Mouse (Mus musculus) embryonic facial prominence, embryonic 14.5 days (tissue): ENCODE results near the gene Stat2. TPM values are rescaled to one million over a fixed set of nuclear protein-coding genes. Genes with fewer than 3 reads are reported as not detected.
"Not testable (repeated sequence)": the region's sequence is repeated elsewhere in the genome, so short reads cannot be mapped to it uniquely, and the experiment has no call there.

Experiments used
- ATAC-seq: fragments of 200-750 bp; cut with Nextera tagmentation; 2 replicates; pipeline ENCODE4 v1.8.0; 2017; ENCODE audit warnings: low read depth, moderate number of reproducible peaks, moderate TSS enrichment
- DNase-seq: peaks from one replicate; pipeline ENCODE4 v3.0.0-alpha.2; 2015; ENCODE audit warnings: low spot score
- H3K27ac ChIP-seq: fragments of 300-500 bp; sonication (generic); replicated peaks from 2 replicates; pipeline ENCODE4 v1.5.1; 2014; ENCODE audit warnings: low read depth, mild to moderate bottlenecking, low read length, moderate library complexity
- H3K27me3 ChIP-seq: fragments of 300-500 bp; sonication (generic); replicated peaks from 2 replicates; pipeline ENCODE4 v1.6.1; 2014; ENCODE audit warnings: low read length; ENCODE audit not compliant: control insufficient read depth, insufficient read depth
- H3K36me3 ChIP-seq: fragments of 300-500 bp; sonication (generic); 2 replicates; pipeline ENCODE4 v1.6.1; 2014; ENCODE audit warnings: low read length, mixed read lengths; ENCODE audit not compliant: control insufficient read depth, insufficient read depth
- H3K4me1 ChIP-seq: fragments of 300-500 bp; sonication (generic); 2 replicates; pipeline ENCODE4 v1.6.1; 2014; ENCODE audit warnings: antibody characterized with exemption, low read length; ENCODE audit not compliant: control insufficient read depth, insufficient read depth
- H3K4me2 ChIP-seq: fragments of 300-500 bp; sonication (generic); 2 replicates; pipeline ENCODE4 v1.6.1; 2014; ENCODE audit warnings: low read depth, mild to moderate bottlenecking, low read length, moderate library complexity, mixed read lengths
- H3K4me3 ChIP-seq: fragments of 300-500 bp; sonication (generic); 2 replicates; pipeline ENCODE4 v1.5.1; 2014; ENCODE audit warnings: low read depth, mild to moderate bottlenecking, low read length
- H3K9ac ChIP-seq: fragments of 300-500 bp; sonication (generic); 2 replicates; pipeline ENCODE4 v1.6.1; 2014; ENCODE audit warnings: low read depth, mild to moderate bottlenecking, low read length, moderate library complexity, mixed read lengths
- H3K9me3 ChIP-seq: fragments of 300-500 bp; sonication (generic); 2 replicates; pipeline ENCODE4 v1.6.1; 2016; ENCODE audit warnings: low read length; ENCODE audit not compliant: control insufficient read depth
- WGBS: fragments of 180-500 bp; shearing (Covaris S2); extraction: QIAGEN DNeasy Blood & Tissue Kit; methylation state at CpG from one replicate; pipeline ENCODE4 v1.1.7; 2014; 5-methylcytosine and 5-hydroxymethylcytosine counted together
- polyA plus RNA-seq: library from polyadenylated mRNA; unstranded; fragments of >200 nt; fragmentation: Nextera tagmentation; extraction: Ambion mirVana; gene quantifications from 2 replicates; pipeline ENCODE4 v1.2.1, GENCODE M21; 2014

Gene Stat2
- polyA plus RNA-seq, 1 experiment from 2014 or later = 13.4 TPM

DNA sequence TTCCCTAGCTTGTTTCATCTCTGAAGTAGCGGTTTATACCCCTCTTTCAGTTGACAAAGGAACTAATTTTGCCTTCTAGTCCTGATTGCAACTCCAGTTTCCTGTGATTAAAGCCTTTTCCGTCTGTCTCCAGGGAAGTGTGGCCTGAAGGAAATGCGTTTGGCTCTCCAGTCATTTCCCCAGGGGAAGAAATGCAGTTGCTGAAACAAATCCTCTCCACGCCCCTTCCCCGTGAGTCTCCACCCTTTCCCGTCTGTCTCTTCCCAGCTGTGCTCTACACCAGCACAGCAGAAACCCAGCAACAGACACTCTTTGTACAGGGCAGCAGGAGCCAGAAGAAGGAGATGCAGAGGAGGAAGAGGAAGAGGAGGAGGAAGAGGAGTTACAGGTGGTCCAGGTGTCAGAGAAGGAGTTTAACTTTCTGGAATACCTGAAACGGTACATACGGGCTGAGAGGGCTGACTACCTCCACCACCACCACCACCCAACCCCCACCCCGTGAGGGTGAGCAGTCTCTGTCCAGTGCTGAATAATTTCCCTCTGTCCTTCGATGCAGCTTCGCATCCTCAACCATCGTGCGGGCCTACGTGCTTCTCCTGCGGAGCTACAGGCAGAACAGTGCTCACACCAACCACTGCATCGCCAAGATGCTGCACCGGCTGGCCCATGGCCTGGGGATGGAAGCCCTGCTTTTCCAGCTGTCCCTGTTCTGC is 23.2 kb upstream of the Stat2 start:
- Histone ChIP-seq H3K4me1 (no peaks in the 10 kb centered on the region), H3K27me3 (no peaks in the 10 kb centered on the region), H3K4me2 (0 out of 2 replicates have a peak overlapping the region, but pooled peaks have one; percentile 15), H3K27ac (peak overlapping the region; percentile 45), H3K36me3 (peaks cover 98% of the 10 kb centered on the region), H3K4me3 (no peak overlapping the region), H3K9me3 (no peaks in the 10 kb centered on the region), H3K9ac (no peak overlapping the region)
- ATAC-seq (peak; percentile 66; the same call in 1 of the 2 replicates), DNase-seq (peak; percentile 87)
- 66% methylated on average over 16 of the region's 17 CpGs for WGBS

DNA sequence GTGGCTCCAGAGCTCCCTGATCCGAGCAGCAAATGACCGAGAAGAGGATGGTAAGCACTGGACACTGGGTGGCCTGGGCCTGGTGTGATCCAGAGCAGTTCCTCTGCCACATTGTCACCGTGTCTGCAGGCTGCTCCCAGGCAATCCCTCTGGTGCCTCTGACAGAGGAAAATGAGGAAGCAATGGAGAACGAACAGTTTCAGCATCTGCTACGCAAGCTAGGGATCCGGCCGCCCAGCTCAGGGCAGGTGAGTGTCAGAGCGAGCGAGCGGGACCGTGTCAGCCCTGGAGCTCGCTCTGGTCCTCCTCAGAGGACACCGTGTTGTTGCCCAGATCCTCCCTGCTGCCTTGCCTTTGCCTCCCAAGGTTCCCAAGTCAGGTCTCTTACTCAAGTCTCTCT is 19.8 kb upstream of the Stat2 start:
- Histone ChIP-seq H3K4me2 (no peak overlapping the region), H3K4me1 (no peaks in the 10 kb centered on the region), H3K27ac (no peak overlapping the region), H3K9me3 (no peaks in the 10 kb centered on the region), H3K27me3 (no peaks in the 10 kb centered on the region), H3K36me3 (peaks cover 76% of the 10 kb centered on the region), H3K4me3 (no peak overlapping the region), H3K9ac (no peak overlapping the region)
- DNase-seq (no peak), ATAC-seq (no peak)
- WGBS = 96% methylated on average over 11 of the region's 13 CpGs

DNA sequence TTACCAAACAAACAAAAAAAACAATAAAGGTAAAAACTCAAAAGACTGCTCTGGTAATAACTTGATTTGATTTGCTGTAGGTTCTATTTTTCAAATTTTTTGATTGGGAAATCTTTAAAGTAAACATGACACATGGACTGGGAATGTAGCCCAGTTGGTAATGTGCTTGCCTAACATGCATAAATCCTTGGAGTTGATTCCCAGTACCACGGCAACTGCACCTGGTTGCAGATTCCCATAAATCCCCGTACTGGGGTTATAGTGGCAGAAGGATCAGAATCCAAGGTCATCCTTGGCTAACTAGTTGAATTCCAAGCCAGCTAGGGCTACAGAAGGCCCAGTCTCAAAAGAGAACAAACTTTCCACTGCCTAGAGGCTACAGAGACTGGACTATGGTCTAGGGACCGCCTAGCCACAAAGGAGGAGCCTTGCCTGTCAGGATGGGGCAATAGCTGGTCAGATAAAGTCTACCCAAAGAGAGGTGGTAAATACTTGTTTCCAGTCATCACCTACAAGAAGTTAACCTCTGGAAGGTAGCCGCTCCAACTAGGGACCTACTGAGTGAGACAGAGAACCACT is 16.6 kb upstream of the Stat2 start, which contains the start of gene Apon:
TSS of gene Apon (plus strand) at position 420 of the 579 bp plus-strand sequence.
- no peak within 1 kb of the TSS for H3K4me3 ChIP-seq
- no peak for ATAC-seq
- no peaks in the 10 kb centered on the region for H3K4me1 ChIP-seq
- H3K9ac ChIP-seq = no peak within 1 kb of the TSS
- H3K36me3 ChIP-seq = peaks cover 45% of the 10 kb centered on the region
- no peak for DNase-seq
- H3K4me2 ChIP-seq = no peak within 1 kb of the TSS
- 76% methylated on average over 4 of the region's 4 CpGs for WGBS
- no peaks in the 10 kb centered on the region for H3K27me3 ChIP-seq
- no peak within 1 kb of the TSS for H3K27ac ChIP-seq
- no peaks in the 10 kb centered on the region for H3K9me3 ChIP-seq

DNA sequence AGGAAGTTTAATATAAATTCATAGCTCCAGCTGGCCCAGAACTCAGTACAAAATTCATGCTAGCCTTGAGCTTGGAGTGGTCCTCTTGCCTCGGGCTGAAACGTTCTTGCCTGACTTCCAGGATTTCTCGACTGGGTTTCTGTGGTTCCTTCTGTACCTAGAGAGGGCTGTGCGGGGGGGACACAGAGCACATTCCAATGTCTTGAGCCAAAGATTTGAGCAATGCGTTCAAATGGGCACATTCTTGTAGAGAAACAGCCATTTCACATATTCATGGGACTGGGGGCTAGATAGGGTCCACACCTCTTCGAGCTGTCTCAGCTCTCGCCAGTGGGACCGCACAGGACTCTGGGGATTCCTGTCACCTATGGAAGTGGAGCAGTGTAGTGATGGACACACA is 14.4 kb upstream of the Stat2 start:
- Histone ChIP-seq H3K36me3 (peaks cover 23% of the 10 kb centered on the region), H3K27ac (no peak overlapping the region), H3K4me3 (no peak overlapping the region), H3K4me1 (no peaks in the 10 kb centered on the region), H3K9ac (no peak overlapping the region), H3K27me3 (no peaks in the 10 kb centered on the region), H3K4me2 (no peak overlapping the region), H3K9me3 (no peaks in the 10 kb centered on the region)
- DNase-seq (no peak), ATAC-seq (no peak)
- WGBS = 88% methylated on average over 8 of the region's 8 CpGs

DNA sequence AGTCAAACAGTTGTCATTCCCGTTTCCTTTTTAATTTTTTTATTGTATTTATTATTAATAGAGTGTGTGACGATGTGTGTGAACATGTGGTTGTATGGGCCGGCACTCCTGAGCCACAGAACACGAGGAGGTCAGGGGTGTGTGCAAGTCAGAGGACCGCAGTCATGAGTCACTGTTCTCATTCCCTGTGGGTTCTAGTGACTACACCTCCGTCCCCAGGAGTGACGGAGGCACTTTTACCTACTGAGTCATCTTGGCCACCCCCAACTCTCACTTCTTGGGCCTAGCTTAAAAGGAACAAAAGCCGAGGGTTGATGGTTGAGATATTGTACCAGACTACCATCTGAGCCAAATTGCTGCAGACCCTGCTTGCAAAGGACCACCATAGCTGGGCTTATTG is 14.0 kb upstream of the Stat2 start:
- DNase-seq = no peak
- Histone ChIP-seq H3K27me3 (no peaks in the 10 kb centered on the region), H3K4me3 (no peak overlapping the region), H3K9ac (no peak overlapping the region), H3K4me2 (no peak overlapping the region), H3K27ac (no peak overlapping the region), H3K9me3 (no peaks in the 10 kb centered on the region), H3K36me3 (peaks cover 19% of the 10 kb centered on the region), H3K4me1 (no peaks in the 10 kb centered on the region)
- no peak for ATAC-seq
- WGBS = 82% methylated on average over 8 of the region's 8 CpGs

DNA sequence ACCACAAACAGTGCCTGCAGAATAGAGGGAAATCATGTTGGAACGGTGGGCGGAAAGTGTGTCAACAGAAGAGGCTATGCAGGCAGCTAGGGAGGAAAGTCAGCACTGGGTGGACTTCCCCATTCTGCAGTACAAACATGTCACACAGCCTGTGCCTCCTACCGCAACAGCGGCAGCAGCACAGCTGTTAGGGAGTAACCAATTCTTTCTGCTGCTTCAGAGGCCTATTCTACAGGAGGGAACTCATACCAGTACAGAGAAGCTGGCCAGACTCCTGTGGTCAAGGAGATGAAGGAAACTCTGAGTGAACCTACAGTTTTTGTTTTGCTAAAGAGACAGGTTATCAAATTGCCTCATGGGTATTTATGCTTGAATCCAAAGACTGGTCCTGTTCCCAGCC is 11.4 kb upstream of the Stat2 start:
- DNase-seq (peak; percentile 26), ATAC-seq (no peak)
- no peaks in the 10 kb centered on the region for H3K9me3 ChIP-seq
- H3K27me3 ChIP-seq = no peaks in the 10 kb centered on the region
- H3K4me3 ChIP-seq = no peak overlapping the region
- no peak overlapping the region for H3K4me2 ChIP-seq
- H3K36me3 ChIP-seq = no peaks in the 10 kb centered on the region
- H3K27ac ChIP-seq = no peak overlapping the region
- H3K9ac ChIP-seq = no peak overlapping the region
- H3K4me1 ChIP-seq = no peaks in the 10 kb centered on the region
- 73% methylated on average over 3 of the region's 4 CpGs for WGBS

DNA sequence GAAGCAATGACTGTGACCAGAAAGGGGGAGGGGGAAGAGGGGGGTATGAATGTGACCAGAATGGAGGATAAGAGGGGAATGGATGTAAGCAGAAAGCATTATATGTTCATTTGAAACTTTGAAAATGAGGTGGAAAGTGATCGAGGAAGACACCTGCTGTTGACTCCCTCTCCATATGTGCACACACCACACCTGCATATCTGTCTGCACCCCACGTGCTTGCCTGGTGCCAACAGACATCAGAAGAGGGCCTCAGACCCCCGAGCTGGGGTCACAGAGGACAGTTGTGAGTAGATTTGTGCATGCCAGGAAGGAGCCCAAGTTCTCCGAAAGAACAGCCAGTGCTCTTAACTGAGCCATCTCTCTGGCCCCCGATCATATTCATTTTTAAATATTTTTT is 10.4 kb upstream of the Stat2 start:
- Histone ChIP-seq H3K36me3 (no peaks in the 10 kb centered on the region), H3K27ac (no peak overlapping the region), H3K4me3 (no peak overlapping the region), H3K9ac (no peak overlapping the region), H3K27me3 (no peaks in the 10 kb centered on the region), H3K9me3 (no peaks in the 10 kb centered on the region), H3K4me2 (no peak overlapping the region), H3K4me1 (no peaks in the 10 kb centered on the region)
- ATAC-seq (no peak), DNase-seq (no peak)
- 80% methylated on average over 5 of the region's 5 CpGs for WGBS

DNA sequence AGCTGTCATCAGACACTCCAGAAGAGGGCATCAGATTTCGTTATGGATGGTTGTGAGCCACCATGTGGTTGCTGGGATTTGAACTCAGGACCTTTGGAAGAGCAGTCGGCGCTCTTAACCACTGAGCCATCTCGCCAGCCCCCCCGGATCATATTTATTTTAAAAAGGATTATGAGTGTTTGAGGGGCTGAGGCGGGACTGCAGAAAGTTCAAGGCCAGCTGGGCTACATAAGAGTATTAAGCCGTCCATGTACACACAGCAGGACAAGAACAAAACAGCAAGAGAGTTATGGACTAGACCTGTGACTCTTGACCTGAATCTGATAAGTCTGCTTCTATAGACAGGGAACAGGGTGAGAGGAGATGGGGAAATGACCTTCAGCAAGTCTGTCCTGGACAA is 10.0 kb upstream of the Stat2 start:
- H3K4me2 ChIP-seq, ATAC-seq, H3K27ac ChIP-seq, DNase-seq, H3K9ac ChIP-seq, H3K36me3 ChIP-seq, H3K27me3 ChIP-seq, H3K9me3 ChIP-seq, H3K4me3 ChIP-seq, H3K4me1 ChIP-seq: not testable (repeated sequence)
- 89% methylated on average over 7 of the region's 7 CpGs for WGBS

DNA sequence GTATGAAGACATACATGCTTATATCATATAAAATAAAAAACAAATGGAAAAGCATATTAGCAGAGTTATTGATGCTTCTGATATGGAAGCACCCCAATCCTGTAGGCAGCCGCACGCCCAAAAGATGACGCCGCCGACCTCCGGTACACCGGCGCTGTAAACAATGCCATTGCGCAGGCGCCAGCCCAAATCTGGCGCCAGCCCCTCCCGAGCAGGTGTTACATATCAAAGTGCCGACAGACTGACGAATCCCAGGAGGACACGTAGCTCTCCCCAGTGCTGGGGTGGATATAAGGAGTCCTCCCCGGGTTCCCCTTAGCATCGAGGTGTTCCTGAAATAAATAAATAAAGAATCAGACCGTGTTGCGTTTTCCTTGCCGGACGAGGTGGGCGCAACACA is 8.1 kb upstream of the Stat2 start:
- H3K4me1 ChIP-seq = no peaks in the 10 kb centered on the region
- no peak overlapping the region for H3K27ac ChIP-seq
- DNase-seq (no peak), ATAC-seq (no peak)
- 73% methylated on average over 22 of the region's 22 CpGs for WGBS
- no peak overlapping the region for H3K9ac ChIP-seq
- H3K36me3 ChIP-seq = no peaks in the 10 kb centered on the region
- H3K4me2 ChIP-seq = no peak overlapping the region
- H3K4me3 ChIP-seq = no peak overlapping the region
- no peaks in the 10 kb centered on the region for H3K9me3 ChIP-seq
- no peaks in the 10 kb centered on the region for H3K27me3 ChIP-seq
